Mouse (Mus musculus) B cell, adult 67 days (primary cell): ENCODE data around the gene Ewsr1. TPM values are rescaled to one million over a fixed set of nuclear protein-coding genes. Genes with fewer than 3 reads are reported as not detected.

Experiments
- total RNA-seq, 2 experiments: library from RNA; stranded (reverse); gene quantifications; 4 replicates each; pipeline ENCODE4 v1.2.4; 2023

The Ewsr1 gene
- total RNA-seq: 100 to 1,000 TPM; 589 to 660 TPM

GRCm38 (mm10) chr11:5098736-5099542, at the start of gene Ewsr1, which contains the start of gene Rhbdd3:
Gene Ewsr1 (minus strand): TSS chr11:5099266.
Gene Rhbdd3 (plus strand): TSS chr11:5098926.

GRCm38 (mm10) chr11:5065056-5065821, 33.8 kb downstream of the Ewsr1 start, which contains the start of gene Gas2l1:
Gene Gas2l1 (minus strand): TSS chr11:5065327.

GRCm38 (mm10) chr11:5057856-5058641, 41.0 kb downstream of the Ewsr1 start, which contains the start of gene Rasl10a:
Gene Rasl10a (plus strand): TSS chr11:5058128.

Other genes with a start within 250 kb of the Ewsr1 start
- 10 to 100 TPM; 48.8 to 48.9 TPM for gene Nf2, start 249.7 kb downstream of the Ewsr1 start, total RNA-seq
- 10 to 100 TPM; 19.4 to 23.3 TPM for gene Nipsnap1, start 225.3 kb downstream of the Ewsr1 start, total RNA-seq
- 10 to 100 TPM; 45.5 to 47.2 TPM for gene Thoc5, start 203.9 kb downstream of the Ewsr1 start, total RNA-seq
- gene Nefh, start 151.2 kb downstream of the Ewsr1 start, total RNA-seq: under 1 TPM; 0.18 to 0.26 TPM
- gene Ap1b1, start 112.4 kb downstream of the Ewsr1 start, total RNA-seq: 100 to 1,000 TPM; 114 to 126 TPM
- 1 to 10 TPM; 4.9 to 6.2 TPM for gene Rasl10a, start 41.1 kb downstream of the Ewsr1 start, total RNA-seq
- gene Gas2l1, start 33.9 kb downstream of the Ewsr1 start, total RNA-seq: 1 to 10 TPM in 1 of 2 experiments, under 1 TPM in 1; 0.75 to 1.0 TPM
- gene Rhbdd3, start 340 bp downstream of the Ewsr1 start, total RNA-seq: 1 to 10 TPM; 7.2 to 8.8 TPM
- 10 to 100 TPM; 28.8 to 31.8 TPM for gene Emid1, start 53.0 kb upstream of the Ewsr1 start, total RNA-seq
- 10 to 100 TPM; 18.7 to 19.9 TPM for gene Kremen1, start 162.3 kb upstream of the Ewsr1 start, total RNA-seq